Mouse (Mus musculus): ENCODE data around the gene Abhd12b.
A peak's percentile ranks its signal among the peaks of the same experiment; 100 is the strongest.

Gene Abhd12b

DNA sequence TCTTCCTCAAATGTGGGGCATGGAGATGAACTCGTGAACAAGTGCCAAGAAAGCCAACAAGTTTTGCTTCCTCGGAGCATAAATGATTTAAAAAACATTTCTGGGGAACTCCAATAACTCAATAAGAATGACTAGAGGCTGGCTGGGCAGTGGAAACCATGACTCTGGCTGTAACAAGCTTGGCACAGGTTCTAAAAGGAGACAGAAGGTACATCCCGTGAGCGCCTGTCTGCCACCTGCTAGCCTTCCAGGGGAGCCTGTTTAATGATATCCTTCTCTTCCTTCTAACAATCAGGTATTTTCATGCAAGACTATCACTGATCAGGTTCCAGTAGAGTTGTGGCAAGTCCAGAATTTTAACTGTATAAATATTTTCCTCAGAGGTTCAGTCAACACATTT is 58.6 kb downstream of the Abhd12b start:
- no peak for DNase-seq

DNA sequence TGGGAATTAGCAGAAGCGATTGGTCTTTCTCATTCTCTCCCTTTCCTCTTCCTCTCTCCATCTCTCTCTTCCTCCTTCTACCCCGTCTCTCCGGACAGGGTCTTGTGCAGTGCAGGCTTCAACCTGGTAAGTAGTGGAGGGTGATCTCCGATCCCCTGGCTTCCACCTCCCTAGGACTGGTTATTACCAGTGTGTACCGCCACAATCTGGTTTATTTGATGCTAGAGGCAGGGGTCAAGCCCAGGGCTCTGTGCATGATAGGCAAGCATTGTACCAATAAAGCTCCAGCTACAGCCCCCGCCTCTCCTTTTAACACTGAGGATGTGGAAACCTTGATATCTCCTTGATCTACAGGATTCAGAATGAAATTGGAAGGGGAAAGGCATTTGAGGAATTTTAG is 59.7 kb downstream of the Abhd12b start:
- DNase-seq, result no peak

DNA sequence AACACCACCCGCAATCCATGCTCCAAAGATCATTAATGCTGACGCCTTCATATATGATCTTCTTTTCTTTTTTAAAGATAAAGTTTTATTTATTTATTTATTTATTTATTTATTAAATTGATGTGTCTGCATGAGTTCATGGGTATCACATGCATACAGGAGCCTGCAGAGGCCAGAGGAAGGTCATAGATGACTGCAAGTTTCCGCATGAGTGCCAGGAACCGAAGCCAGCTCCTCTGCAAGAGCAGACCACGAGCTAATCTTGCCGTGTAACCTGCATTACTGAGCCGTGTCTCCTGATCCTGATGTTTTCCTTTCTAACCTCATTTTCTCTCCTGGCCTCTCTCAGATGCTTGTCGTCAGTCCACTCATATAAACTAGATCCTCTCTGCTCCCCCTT is 60.3 kb downstream of the Abhd12b start:
- DNase-seq, result peak; percentile 32 to 44

DNA sequence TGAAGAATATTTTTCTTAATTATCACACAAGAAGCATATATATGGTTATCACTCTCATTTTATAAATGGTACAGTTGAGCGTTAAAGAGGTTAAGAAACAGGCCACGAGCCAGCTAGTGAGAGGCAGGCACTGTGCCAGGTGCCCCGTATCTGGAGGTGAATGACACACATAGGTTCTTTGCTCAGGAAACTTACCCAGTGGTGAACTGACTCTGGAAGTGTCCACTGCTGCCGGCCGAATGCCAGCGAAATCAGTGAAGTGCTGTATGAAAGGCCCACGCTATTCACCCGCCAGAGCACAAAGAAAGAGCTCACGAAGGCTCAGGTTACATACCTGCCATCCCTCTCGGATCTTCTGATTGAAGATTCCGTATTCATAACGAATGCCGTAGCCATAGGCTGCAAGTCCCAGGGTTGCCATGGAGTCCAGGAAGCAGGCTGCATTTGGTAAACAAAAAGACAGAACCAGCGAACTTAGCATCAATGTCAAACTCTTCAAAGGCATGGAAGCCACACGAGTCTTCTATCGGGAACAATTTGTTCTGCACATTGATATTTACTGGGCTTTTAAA is 62.4 kb downstream of the Abhd12b start:
- peak; percentile 20 to 29 for DNase-seq

DNA sequence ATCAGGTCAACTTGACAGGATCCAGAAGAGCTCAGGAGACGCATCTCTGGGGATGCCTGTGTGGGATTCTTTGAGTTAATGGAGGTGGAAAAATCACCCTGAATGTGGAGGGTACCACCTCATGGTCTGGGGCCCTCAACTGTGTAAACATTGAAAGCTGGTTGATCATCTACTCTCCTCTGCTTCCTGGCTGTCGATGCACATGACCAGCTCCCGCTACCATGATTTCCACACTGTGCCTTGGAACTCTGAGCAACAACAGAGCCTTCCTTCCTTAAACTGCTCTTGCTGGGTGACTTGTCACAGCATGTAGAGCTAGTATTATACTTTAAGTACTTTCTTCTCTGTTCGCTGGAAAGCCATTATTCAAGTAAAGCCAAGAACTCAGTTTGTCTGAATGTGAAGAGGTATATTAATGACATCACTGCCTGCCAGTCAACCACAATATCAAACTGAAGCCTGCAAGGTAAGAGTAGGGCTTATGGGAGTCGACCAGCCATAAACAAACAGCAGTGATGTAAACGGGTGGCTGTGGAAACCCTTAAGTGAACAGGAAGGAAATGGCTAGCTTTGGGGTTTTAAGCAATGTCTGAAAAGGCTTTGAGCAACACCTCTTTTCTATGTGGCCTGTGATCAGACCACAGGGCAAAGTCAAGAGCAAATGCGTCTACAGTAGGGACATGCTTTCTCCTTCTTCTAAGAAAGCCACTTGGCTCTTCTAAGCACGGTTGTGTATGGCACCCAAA is 65.0 kb downstream of the Abhd12b start:
- DNase-seq, result peak in 1 of 2 experiments; percentile 32

DNA sequence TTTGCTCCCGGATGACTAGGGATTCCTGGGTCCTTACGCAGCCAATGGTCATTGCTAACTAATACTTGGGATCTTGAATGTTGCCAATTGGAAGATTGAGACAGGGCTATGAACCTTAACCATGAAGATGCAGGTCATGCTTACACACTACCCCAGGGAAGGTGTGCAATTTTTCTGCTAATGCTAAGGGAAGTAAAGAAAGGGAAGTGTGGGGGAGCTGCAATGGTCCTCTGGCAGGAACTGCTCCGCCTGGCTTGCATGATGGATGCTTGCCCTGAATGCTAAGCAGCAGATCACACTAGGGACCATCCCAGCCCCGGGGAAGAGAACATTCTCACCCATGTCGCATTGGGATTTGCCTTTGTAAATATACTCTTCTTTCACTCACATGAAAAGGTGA is 67.5 kb downstream of the Abhd12b start:
- no peak for DNase-seq

DNA sequence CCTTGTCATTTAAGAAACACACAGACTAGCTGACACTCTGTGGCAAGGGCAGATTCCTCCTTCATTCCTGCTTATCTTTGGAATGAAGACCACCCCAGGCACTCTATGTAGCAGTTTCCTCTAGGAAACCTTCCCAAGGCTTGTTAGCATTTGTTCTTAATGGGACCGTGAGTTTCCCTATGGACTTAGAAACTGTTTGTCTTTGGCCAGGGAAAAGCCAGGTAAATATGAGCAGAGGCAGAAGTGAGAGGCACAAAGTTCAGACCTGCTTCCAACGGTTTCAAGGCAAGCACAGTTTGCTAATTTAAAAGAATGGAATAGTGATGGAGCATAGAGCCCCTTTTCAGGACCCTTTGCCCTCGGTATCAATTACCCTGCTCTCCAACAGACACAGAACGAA is 69.4 kb downstream of the Abhd12b start:
- DNase-seq, result no peak

DNA sequence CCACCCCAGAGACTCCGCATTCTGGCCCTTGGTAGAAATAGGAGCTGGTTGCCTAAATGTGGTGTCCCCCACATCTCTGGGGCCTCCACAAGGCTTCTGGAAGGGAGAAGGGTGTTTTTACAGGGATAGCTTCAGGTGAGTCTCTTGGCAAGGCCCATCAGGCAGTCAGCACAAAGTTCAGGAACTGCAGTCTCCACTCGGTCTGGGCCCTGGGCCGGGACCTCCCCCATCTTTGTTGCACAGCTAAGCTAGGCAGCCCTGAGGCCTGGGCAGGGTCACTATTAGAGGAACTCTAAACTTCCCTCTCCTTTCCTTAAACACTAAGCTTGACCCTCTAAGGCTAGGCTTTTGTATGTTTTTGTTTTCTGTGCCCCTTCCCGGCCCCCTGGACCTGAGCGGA is 72.7 kb downstream of the Abhd12b start:
- DNase-seq, result peak; percentile 30 to 41

DNA sequence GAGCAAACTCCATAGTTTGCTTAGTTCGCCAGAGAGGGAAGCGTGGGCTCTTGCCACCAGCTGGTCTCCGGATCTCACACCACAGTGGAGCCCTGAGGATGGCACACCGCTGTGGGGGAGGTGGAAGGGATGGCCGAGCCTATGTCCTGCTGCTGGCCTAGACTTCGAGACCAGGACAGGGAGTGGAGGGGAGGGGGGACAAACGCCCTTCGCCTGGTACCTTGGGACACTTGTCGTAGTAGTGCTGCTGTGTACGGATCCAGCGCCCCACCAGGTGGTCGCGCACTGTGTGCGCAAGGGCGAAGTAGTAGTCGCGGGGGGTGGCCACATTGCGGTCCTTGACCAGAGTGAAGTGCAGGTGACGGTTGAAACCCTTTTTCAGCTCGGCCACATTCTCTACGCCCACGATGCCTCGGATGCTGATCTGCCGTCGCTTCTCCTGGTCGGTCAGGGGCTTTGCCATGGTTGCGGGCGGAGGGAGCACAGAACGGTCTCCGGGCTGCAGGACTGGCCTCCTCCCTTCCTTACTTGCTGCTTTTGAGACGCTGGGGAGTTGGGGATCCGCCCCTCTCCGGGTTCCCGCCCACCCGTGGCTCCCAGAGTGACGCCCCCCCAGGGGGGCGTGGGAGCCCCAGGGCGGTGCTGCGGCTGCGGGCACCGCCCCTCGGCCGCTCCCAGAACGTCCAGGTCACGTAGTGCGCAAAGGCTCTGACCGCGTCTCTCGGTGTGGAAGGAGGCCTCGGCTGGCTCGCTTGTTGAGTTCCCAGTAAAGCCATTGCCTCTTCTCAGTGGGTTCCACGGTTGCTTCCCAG is 73.4 kb downstream of the Abhd12b start:
- DNase-seq, result peak; percentile 86 to 91

DNA sequence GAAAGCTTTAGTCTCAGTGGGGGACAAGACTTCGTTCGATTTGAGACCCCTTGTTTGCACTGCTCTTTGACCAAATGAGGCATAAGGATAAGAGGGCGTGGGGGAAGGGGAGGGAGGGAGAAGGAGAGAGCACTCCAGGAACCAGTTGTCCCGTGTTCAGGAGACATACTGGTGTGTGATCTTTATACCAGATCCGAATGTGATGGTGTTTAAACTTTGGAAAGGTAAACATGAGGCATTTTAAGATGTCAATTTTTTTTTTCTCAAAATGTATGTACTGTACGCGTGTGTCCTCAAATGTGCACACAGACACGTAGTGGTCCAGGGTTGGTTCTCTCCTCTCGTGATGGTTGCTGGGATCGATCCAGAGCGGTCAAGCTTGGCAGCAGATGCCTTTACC is 74.2 kb downstream of the Abhd12b start:
- no peak for DNase-seq

DNA sequence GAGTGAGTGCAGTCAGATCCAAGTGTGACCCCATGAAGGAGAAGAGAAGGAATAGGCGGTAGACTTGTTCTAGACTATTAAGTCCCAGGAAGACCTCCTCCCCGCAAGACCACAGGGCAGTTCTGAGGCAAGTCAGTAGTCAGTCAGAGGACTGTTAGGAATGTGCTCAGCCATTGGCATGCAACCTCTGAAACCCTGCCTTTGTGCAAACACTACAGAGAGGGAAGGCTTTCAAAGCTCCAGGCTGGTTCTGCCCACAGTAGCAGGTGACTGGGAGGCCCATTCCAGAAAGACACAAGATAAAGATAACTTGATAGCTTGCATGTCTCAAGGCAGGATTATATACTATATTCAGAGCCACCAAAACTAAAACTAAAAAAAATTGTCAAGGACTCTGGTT is 77.4 kb downstream of the Abhd12b start, which contains the start of gene Pygl:
Gene Pygl (minus strand): TSS at position 195 of the 400 bp plus-strand sequence.
- no peak for DNase-seq

DNA sequence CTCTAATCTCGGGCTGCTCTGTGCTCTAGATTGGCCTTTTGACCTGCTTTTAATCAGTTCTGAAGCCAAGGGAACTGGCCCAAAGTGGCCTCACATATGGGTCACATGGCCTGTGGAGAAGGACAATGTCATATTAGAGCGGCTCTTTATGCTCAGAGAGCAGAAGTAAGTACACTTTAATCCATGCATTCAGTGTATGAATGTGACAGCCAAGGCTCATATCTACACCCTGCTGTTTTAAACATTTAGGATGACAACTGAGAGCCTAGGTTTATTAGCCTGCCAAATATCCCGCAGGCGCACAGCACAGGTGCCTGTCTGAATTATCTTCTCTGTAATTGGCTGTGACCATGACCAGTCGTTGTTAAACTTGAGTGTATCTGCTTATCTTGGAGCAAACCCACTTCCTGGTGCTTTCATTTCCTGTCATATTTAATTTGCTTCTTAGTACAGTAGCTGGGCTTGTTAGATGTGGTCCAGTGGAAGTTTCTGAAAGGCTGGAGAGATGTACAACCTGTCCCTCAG is 78.1 kb downstream of the Abhd12b start:
- no peak for DNase-seq
